Mouse (Mus musculus): ENCODE measurements around the gene Slc24a3. TPM values are rescaled to one million over a fixed set of nuclear protein-coding genes. Genes with fewer than 3 reads are reported as not detected.

Gene Slc24a3
- polyA plus RNA-seq, 1 experiment from 2014 or later = 3.5 TPM

GRCm38 (mm10) chr2:145675756-145676543 lies 508.4 kb downstream of the Slc24a3 start:
- peak overlapping the region; percentile 60; the same call in 1 of the 2 replicates for H3K27ac ChIP-seq
- peak; percentile 68 for ATAC-seq (ENCODE audit: low FRiP score)

DNA sequence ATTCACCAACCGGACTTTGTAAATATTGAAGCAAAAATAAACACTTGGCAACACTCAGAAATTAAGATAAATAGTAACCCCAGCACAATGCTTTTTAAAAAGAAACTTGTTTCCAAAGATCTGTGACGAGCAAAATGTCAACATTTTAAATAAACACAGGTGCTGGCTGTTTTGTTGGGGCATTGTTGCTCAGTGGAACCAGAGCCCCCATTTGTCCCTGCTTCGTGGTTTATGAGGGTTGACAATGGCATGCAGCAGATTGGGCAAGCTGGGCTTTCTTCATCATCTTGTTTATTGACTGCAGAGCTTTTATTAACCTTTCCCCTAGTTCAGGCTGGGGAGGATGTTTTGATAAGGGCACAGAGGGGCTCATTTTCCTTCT lies 509.0 kb downstream of the Slc24a3 start:
- Histone ChIP-seq H3K27me3 (no peaks in the 10 kb centered on the region), H3K4me2 (replicated peaks) (peak overlapping the region; percentile 90)
- 61% methylated on average over 3 of the region's 3 CpGs for WGBS

More at GRCm38 (mm10) chr2:145675756-145676543, 508.4 kb downstream of the Slc24a3 start:
- H3K9me3 ChIP-seq (replicated peaks) = no peaks in the 10 kb centered on the region
- 9% methylated on average over 27 of the region's 27 CpGs for WGBS
- no peaks in the 10 kb centered on the region for H3K27me3 ChIP-seq
- H3K36me3 ChIP-seq = no peaks in the 10 kb centered on the region
- H3K4me2 ChIP-seq (replicated peaks) = peak overlapping the region; percentile 90
- peak overlapping the region; percentile 64 for H3K4me3 ChIP-seq
- H3K4me1 ChIP-seq = peaks cover 23% of the 10 kb centered on the region
- peak overlapping the region; percentile 73 for H3K9ac ChIP-seq

GRCm38 (mm10) chr2:145676936-145677335 lies 509.4 kb downstream of the Slc24a3 start:
- Histone ChIP-seq H3K27ac (no peak overlapping the region), H3K4me3 (no peak overlapping the region), H3K4me1 (peaks cover 23% of the 10 kb centered on the region), H3K27me3 (no peaks in the 10 kb centered on the region), H3K9ac (no peak overlapping the region), H3K36me3 (no peaks in the 10 kb centered on the region), H3K4me2 (replicated peaks) (no peak overlapping the region), H3K9me3 (replicated peaks) (no peaks in the 10 kb centered on the region)
- no peak for ATAC-seq (ENCODE audit: low FRiP score)
- WGBS = 85% methylated on average over 2 of the region's 2 CpGs

More for the DNA sequence above, 509.0 kb downstream of the Slc24a3 start:
- H3K27ac ChIP-seq = no peak overlapping the region
- no peaks in the 10 kb centered on the region for H3K9me3 ChIP-seq (replicated peaks)
- H3K4me3 ChIP-seq = no peak overlapping the region
- H3K4me1 ChIP-seq = peaks cover 23% of the 10 kb centered on the region
- ATAC-seq (ENCODE audit: low FRiP score) = no peak
- no peaks in the 10 kb centered on the region for H3K36me3 ChIP-seq
- H3K9ac ChIP-seq = no peak overlapping the region; the same call in 1 of the 2 replicates

GRCm38 (mm10) chr2:145680141-145680540 lies 512.6 kb downstream of the Slc24a3 start:
- no peak overlapping the region for H3K9ac ChIP-seq
- 89% methylated on average over 2 of the region's 2 CpGs for WGBS
- no peak overlapping the region for H3K4me3 ChIP-seq
- H3K4me1 ChIP-seq = peaks cover 13% of the 10 kb centered on the region
- H3K27ac ChIP-seq = no peak overlapping the region
- no peak for ATAC-seq (ENCODE audit: low FRiP score)
- no peaks in the 10 kb centered on the region for H3K9me3 ChIP-seq (replicated peaks)
- H3K36me3 ChIP-seq = no peaks in the 10 kb centered on the region
- H3K4me2 ChIP-seq (replicated peaks) = no peak overlapping the region
- H3K27me3 ChIP-seq = no peaks in the 10 kb centered on the region

- no peaks in the 10 kb centered on the region for H3K27me3 ChIP-seq
- ATAC-seq (ENCODE audit: low FRiP score) = no peak
- H3K4me3 ChIP-seq = no peak overlapping the region
- peaks cover 11% of the 10 kb centered on the region for H3K4me1 ChIP-seq
- no peak overlapping the region for H3K9ac ChIP-seq
- H3K27ac ChIP-seq = no peak overlapping the region
- 85% methylated on average over 9 of the region's 9 CpGs for WGBS
- no peaks in the 10 kb centered on the region for H3K9me3 ChIP-seq (replicated peaks)
- H3K36me3 ChIP-seq = no peaks in the 10 kb centered on the region
- H3K4me2 ChIP-seq (replicated peaks) = no peak overlapping the region
Measured at GRCm38 (mm10) chr2:145680762-145681161, 513.2 kb downstream of the Slc24a3 start.

GRCm38 (mm10) chr2:145681626-145682025 lies 514.1 kb downstream of the Slc24a3 start:
- WGBS = 85% methylated on average over 4 of the region's 4 CpGs
- no peak for ATAC-seq (ENCODE audit: low FRiP score)
- H3K4me3 ChIP-seq = no peak overlapping the region
- H3K4me1 ChIP-seq = peaks cover 6% of the 10 kb centered on the region; the same call in 1 of the 2 replicates
- H3K27me3 ChIP-seq = no peaks in the 10 kb centered on the region
- no peak overlapping the region for H3K4me2 ChIP-seq (replicated peaks)
- H3K27ac ChIP-seq = no peak overlapping the region
- H3K9ac ChIP-seq = no peak overlapping the region
- no peaks in the 10 kb centered on the region for H3K9me3 ChIP-seq (replicated peaks)
- H3K36me3 ChIP-seq = no peaks in the 10 kb centered on the region

DNA sequence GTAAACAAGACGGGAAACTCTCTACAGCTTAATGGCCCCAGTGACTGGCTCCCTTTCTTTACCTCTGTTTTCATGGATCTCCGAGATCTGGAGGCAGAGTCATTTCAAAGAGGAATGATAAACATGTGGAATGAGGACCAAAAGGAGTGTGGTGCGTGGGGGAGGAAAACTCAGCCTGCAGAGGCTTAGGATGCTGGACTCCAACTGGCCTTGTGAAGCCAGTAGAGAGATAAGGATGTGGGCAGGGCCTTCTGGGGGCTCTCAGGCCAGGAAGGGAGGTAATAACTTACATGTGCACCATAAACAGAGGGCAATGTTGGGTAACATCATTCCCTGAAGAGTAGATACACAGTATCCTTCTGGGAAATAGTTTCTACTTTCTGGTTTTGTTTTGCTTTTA lies 515.4 kb downstream of the Slc24a3 start:
- no peak overlapping the region for H3K9ac ChIP-seq
- ATAC-seq (ENCODE audit: low FRiP score) = no peak
- H3K4me2 ChIP-seq (replicated peaks) = no peak overlapping the region
- H3K9me3 ChIP-seq (replicated peaks) = no peaks in the 10 kb centered on the region
- peaks cover 6% of the 10 kb centered on the region; the same call in 1 of the 2 replicates for H3K4me1 ChIP-seq
- no peak overlapping the region for H3K27ac ChIP-seq
- H3K4me3 ChIP-seq = no peak overlapping the region
- WGBS = 75% methylated on average over 3 of the region's 3 CpGs
- H3K36me3 ChIP-seq = no peaks in the 10 kb centered on the region
- no peaks in the 10 kb centered on the region for H3K27me3 ChIP-seq

- 78% methylated on average over 3 of the region's 3 CpGs for WGBS
- no peak for ATAC-seq (ENCODE audit: low FRiP score)
- Histone ChIP-seq H3K4me3 (no peak overlapping the region), H3K4me2 (replicated peaks) (no peak overlapping the region), H3K4me1 (peaks cover 6% of the 10 kb centered on the region; the same call in 1 of the 2 replicates), H3K9ac (no peak overlapping the region), H3K9me3 (replicated peaks) (no peaks in the 10 kb centered on the region), H3K27ac (no peak overlapping the region), H3K27me3 (no peaks in the 10 kb centered on the region), H3K36me3 (no peaks in the 10 kb centered on the region)
Measured at GRCm38 (mm10) chr2:145683536-145683935, 516.0 kb downstream of the Slc24a3 start.

GRCm38 (mm10) chr2:145684151-145684550 lies 516.6 kb downstream of the Slc24a3 start:
- no peak overlapping the region for H3K4me3 ChIP-seq
- H3K9me3 ChIP-seq (replicated peaks) = no peaks in the 10 kb centered on the region

GRCm38 (mm10) chr2:145684891-145685290 lies 517.3 kb downstream of the Slc24a3 start:
- H3K4me2 ChIP-seq (replicated peaks) = no peak overlapping the region
- no peak overlapping the region for H3K9ac ChIP-seq
- H3K4me1 ChIP-seq = 0 out of 2 replicates have a peak, but pooled peaks cover 2% of the 10 kb centered on the region
- no peaks in the 10 kb centered on the region for H3K27me3 ChIP-seq
- WGBS = 78% methylated on average over 8 of the region's 8 CpGs
- no peak overlapping the region for H3K27ac ChIP-seq
- ATAC-seq (ENCODE audit: low FRiP score) = no peak
- H3K36me3 ChIP-seq = no peaks in the 10 kb centered on the region
- no peaks in the 10 kb centered on the region for H3K9me3 ChIP-seq (replicated peaks)
- H3K4me3 ChIP-seq = no peak overlapping the region

More at GRCm38 (mm10) chr2:145684151-145684550, 516.6 kb downstream of the Slc24a3 start:
- Histone ChIP-seq H3K36me3 (no peaks in the 10 kb centered on the region), H3K4me2 (replicated peaks) (no peak overlapping the region), H3K4me1 (0 out of 2 replicates have a peak, but pooled peaks cover 2% of the 10 kb centered on the region), H3K9ac (no peak overlapping the region), H3K27me3 (no peaks in the 10 kb centered on the region), H3K27ac (no peak overlapping the region)
- WGBS = 97% methylated on average over 1 of the region's 1 CpGs
- no peak for ATAC-seq (ENCODE audit: low FRiP score)

- WGBS = 92% methylated on average over 4 of the region's 4 CpGs
- no peaks in the 10 kb centered on the region for H3K27me3 ChIP-seq
Measured at GRCm38 (mm10) chr2:145686017-145686416, 518.5 kb downstream of the Slc24a3 start.

GRCm38 (mm10) chr2:145691367-145692009 lies 523.9 kb downstream of the Slc24a3 start:
- no peak for ATAC-seq (ENCODE audit: low FRiP score)
- no peak overlapping the region for H3K4me2 ChIP-seq (replicated peaks)
- H3K27me3 ChIP-seq = no peaks in the 10 kb centered on the region
- H3K27ac ChIP-seq = no peak overlapping the region
- H3K4me3 ChIP-seq = no peak overlapping the region
- no peaks in the 10 kb centered on the region for H3K4me1 ChIP-seq
- no peaks in the 10 kb centered on the region for H3K9me3 ChIP-seq (replicated peaks)
- H3K36me3 ChIP-seq = no peaks in the 10 kb centered on the region
- 82% methylated on average over 10 of the region's 10 CpGs for WGBS
- no peak overlapping the region for H3K9ac ChIP-seq

More at GRCm38 (mm10) chr2:145686017-145686416, 518.5 kb downstream of the Slc24a3 start:
- Histone ChIP-seq H3K36me3 (no peaks in the 10 kb centered on the region), H3K9me3 (replicated peaks) (no peaks in the 10 kb centered on the region), H3K27ac (no peak overlapping the region), H3K4me3 (no peak overlapping the region), H3K4me2 (replicated peaks) (no peak overlapping the region), H3K4me1 (0 out of 2 replicates have a peak, but pooled peaks cover 2% of the 10 kb centered on the region), H3K9ac (no peak overlapping the region)
- ATAC-seq (ENCODE audit: low FRiP score) = no peak

Measured in hindbrain, embryonic 12.5 days (tissue).